9 mouse cellular contexts compared by ENCODE assay signal in genomic region chr6:112930011-112930451, GRCm38 (mm10). TPM values are rescaled to one million over a fixed set of nuclear protein-coding genes. Genes with fewer than 3 reads are reported as not detected.
DNase-seq lines count a peak whose midpoint lies in the region; ATAC-seq lines count a peak whose summit lies in the region.
"Had no signal": no experiment of that assay in that cellular context is flagged by ENCODE, and none has a peak within 500 bp of the region (broad histone marks: within the 10 kb centered on the region; RNA-seq: fewer than 3 reads in every experiment).

No protein-coding gene starts in this region.

- H3K36me3 ChIP-seq in heart, embryonic 12.5 days, result no peaks in the 10 kb centered on the region
- H3K36me3 ChIP-seq in heart, embryonic 14.5 days (ENCODE audit: control insufficient read depth, insufficient read depth, low read length), result no peaks in the 10 kb centered on the region
- no peaks in the 10 kb centered on the region for H3K36me3 ChIP-seq in midbrain, embryonic 14.5 days (ENCODE audit: control insufficient read depth, insufficient read depth, low read length)

- no peaks in the 10 kb centered on the region for H3K9me3 ChIP-seq in heart, embryonic 12.5 days (replicated peaks)
- H3K9me3 ChIP-seq in heart, embryonic 14.5 days (ENCODE audit: control insufficient read depth, low read length), result no peaks in the 10 kb centered on the region
- H3K9me3 ChIP-seq in midbrain, embryonic 14.5 days (ENCODE audit: control insufficient read depth, low read length), result no peaks in the 10 kb centered on the region

- H3K4me1 ChIP-seq in heart, embryonic 12.5 days (replicated peaks), result peaks cover 7% of the 10 kb centered on the region
- H3K4me1 ChIP-seq in heart, embryonic 14.5 days (ENCODE audit: control insufficient read depth in 2 of 2, insufficient read depth in 2 of 2, low read length in 2 of 2), result peaks cover 4% of the 10 kb centered on the region in 2 experiments; a peak in 3 of 4 replicates
- H3K4me1 ChIP-seq in midbrain, embryonic 14.5 days (ENCODE audit: control insufficient read depth, insufficient read depth, low read length), result peaks cover 82% of the 10 kb centered on the region

- H3K27me3 ChIP-seq in heart, embryonic 12.5 days (replicated peaks), result peaks cover 5% of the 10 kb centered on the region; the same call in 1 of the 2 replicates
- H3K27me3 ChIP-seq in heart, embryonic 14.5 days (ENCODE audit: control insufficient read depth, insufficient read depth, low read length), result no peaks in the 10 kb centered on the region
- no peaks in the 10 kb centered on the region for H3K27me3 ChIP-seq in midbrain, embryonic 14.5 days (ENCODE audit: control insufficient read depth, insufficient read depth, low read length)

- no peak overlapping the region for H3K27ac ChIP-seq in heart, embryonic 12.5 days (ENCODE audit: poor library complexity, severe bottlenecking)
- no peak overlapping the region for H3K27ac ChIP-seq in heart, embryonic 14.5 days (replicated peaks in 1 of 2; ENCODE audit: control insufficient read depth in 1 of 2, insufficient read depth in 1 of 2, low read depth in 2 of 2, low read length in 2 of 2)
- peak overlapping the region; percentile 50 for H3K27ac ChIP-seq in midbrain, embryonic 14.5 days (replicated peaks; ENCODE audit: low read depth, low read length)

- H3K4me2 ChIP-seq in heart, embryonic 12.5 days, result peak overlapping the region; percentile 58
- peak overlapping the region; percentile 49 for H3K4me2 ChIP-seq in heart, embryonic 14.5 days (ENCODE audit: low read length)
- peak overlapping the region; percentile 49 for H3K4me2 ChIP-seq in midbrain, embryonic 14.5 days (ENCODE audit: low read length)

- no peak for DNase-seq in heart, adult 11 months
- peak; percentile 89 for DNase-seq in brain, adult 2 months (ENCODE audit: low read depth, low spot score)
- DNase-seq in midbrain, embryonic 14.5 days, result peak; percentile 74
- DNase-seq in cerebellum, postnatal 14 days, result no peak
- no peak for DNase-seq in cerebellum, adult 11-12 months
- no peak for DNase-seq in ovary, postnatal 10 days (ENCODE audit: low spot score)

- H3K4me3 ChIP-seq in heart, embryonic 12.5 days, result 0 out of 2 replicates have a peak overlapping the region, but pooled peaks have one; percentile 16
- peak overlapping the region; percentile 13; a peak in 3 of 4 replicates for H3K4me3 ChIP-seq in heart, embryonic 14.5 days (ENCODE audit: control insufficient read depth in 1 of 2, insufficient read depth in 1 of 2, low read depth in 1 of 2, low read length in 2 of 2)
- H3K4me3 ChIP-seq in midbrain, embryonic 14.5 days (replicated peaks; ENCODE audit: low read depth, low read length), result peak overlapping the region; percentile 11; the same call in 1 of the 2 replicates

- WGBS in heart, embryonic 12.5 days, result 39% methylated on average over 5 of the region's 5 CpGs
- 30% methylated on average over 5 of the region's 5 CpGs for WGBS in heart, embryonic 14.5 days
- 7% methylated on average over 5 of the region's 5 CpGs for WGBS in midbrain, embryonic 14.5 days

- H3K9ac ChIP-seq in heart, embryonic 12.5 days, result no peak overlapping the region
- peak overlapping the region; percentile 23; the same call in 1 of the 2 replicates for H3K9ac ChIP-seq in heart, embryonic 14.5 days (ENCODE audit: low read length)
- no peak overlapping the region for H3K9ac ChIP-seq in midbrain, embryonic 14.5 days (replicated peaks; ENCODE audit: low read length)

- ATAC-seq in heart, embryonic 12.5 days (ENCODE audit: insufficient number of reproducible peaks, low FRiP score), result no peak
- peak; percentile 42; the same call in 1 of the 2 replicates for ATAC-seq in heart, embryonic 14.5 days (ENCODE audit: insufficient number of reproducible peaks, insufficient read depth, low FRiP score, low read depth)
- peak; percentile 66 for ATAC-seq in midbrain, embryonic 14.5 days (ENCODE audit: low FRiP score, low TSS enrichment)
- ATAC-seq: CD4-positive, CD25-positive, alpha-beta regulatory T cell, adult 4 months had no signal

RNA-seq across cellular contexts. Expression of gene Srgap3, which starts 17.0 kb away (rescaled TPM):
- 0.63 and 1.2 TPM in 2 replicates for polyA plus RNA-seq in heart, embryonic 12.5 days (2016; fragmentation: Nextera tagmentation; extraction: Ambion mirVana)
- polyA plus RNA-seq in heart, embryonic 14.5 days (2014; fragmentation: Nextera tagmentation; extraction: Ambion mirVana), result 0.81 and 1.1 TPM in 2 replicates
- 58.6 and 68.8 TPM in 2 replicates for polyA plus RNA-seq in midbrain, embryonic 14.5 days (2014; fragmentation: Nextera tagmentation; extraction: Ambion mirVana)

Comparison
In these comparisons a context has a peak if more than half of its experiments do, and no peak if none do; other contexts are left out.
1. DNase-seq: peak in brain, adult 2 months (single experiment) and midbrain, embryonic 14.5 days (single experiment); none in heart, adult 11 months (single experiment), cerebellum, postnatal 14 days (0 of 2), cerebellum, adult 11-12 months (single experiment) and ovary, postnatal 10 days (single experiment).
2. RNA of gene Srgap3, which starts 17.0 kb away (polyA plus RNA-seq): 58.6 to 68.8 TPM in midbrain, embryonic 14.5 days; 0.63 to 1.2 TPM in heart, embryonic 12.5 days and 0.81 to 1.1 TPM in heart, embryonic 14.5 days; every median in the first group is over 10 times any median in the second.
3. Peak in every context shown above with its lines, with median percentiles within 50 percentile points of each other: H3K4me2 ChIP-seq and H3K4me3 ChIP-seq.